In the genomic region with DNA sequence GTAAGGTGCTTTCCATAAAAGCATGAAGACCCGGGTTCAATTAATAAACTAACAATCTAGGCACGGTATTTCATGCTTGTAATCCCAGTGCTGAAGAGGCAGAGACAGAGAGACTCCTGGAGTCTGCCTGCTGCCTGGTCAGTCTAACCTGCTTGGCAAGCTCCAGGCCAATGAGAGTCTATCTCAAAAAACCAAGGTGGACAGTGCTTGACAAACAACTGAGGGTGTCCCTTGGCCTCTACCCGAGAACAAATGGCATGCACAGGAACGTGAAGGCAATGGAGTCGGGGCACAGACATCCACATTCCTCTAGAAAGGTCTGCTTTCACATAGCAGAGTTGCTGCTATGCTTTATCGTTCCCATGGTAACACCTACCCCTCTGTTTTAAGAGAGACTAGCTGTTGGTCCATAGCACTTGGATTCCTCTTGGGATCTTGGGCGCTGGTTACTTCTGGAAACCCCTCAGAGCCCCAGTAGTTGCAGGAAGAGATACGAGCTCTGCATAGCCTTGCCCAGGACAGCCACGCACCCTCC, we compare ENCODE assay signal across 10 mouse cellular contexts. TPM values are rescaled to one million over a fixed set of nuclear protein-coding genes. Genes with fewer than 3 reads are reported as not detected.
DNase-seq lines count a peak whose midpoint lies in the region; ATAC-seq and TF ChIP-seq lines count a peak whose summit lies in the region.
"Had no signal": no experiment of that assay in that cellular context is flagged by ENCODE, and none has a peak within 500 bp of the region (broad histone marks: within the 10 kb centered on the region; RNA-seq: fewer than 3 reads in every experiment).

No protein-coding gene starts in this region.

- peak overlapping the region; percentile 12; the same call in 1 of the 2 replicates for H3K9ac ChIP-seq in lung, embryonic 16.5 days (ENCODE audit: low read length)
- H3K9ac ChIP-seq in hindbrain, embryonic 13.5 days, result no peak overlapping the region
- H3K9ac ChIP-seq: liver, embryonic 14.5 days had no signal

- peaks cover 61% of the 10 kb centered on the region for H3K4me1 ChIP-seq in lung, embryonic 16.5 days (replicated peaks; ENCODE audit: control insufficient read depth, insufficient read depth, low read length)
- peaks cover 10% of the 10 kb centered on the region; the same call in 1 of the 2 replicates for H3K4me1 ChIP-seq in hindbrain, embryonic 13.5 days (replicated peaks)

- peak overlapping the region; percentile 26; the same call in 1 of the 2 replicates for H3K4me2 ChIP-seq in lung, embryonic 16.5 days (ENCODE audit: low read depth, low read length)
- H3K4me2 ChIP-seq in hindbrain, embryonic 13.5 days, result no peak overlapping the region
- peak overlapping the region; percentile 80 for H3K4me2 ChIP-seq in myocyte (ENCODE audit: low read depth)

- no peaks in the 10 kb centered on the region for H3K79me2 ChIP-seq in myocyte (ENCODE audit: control insufficient read depth, insufficient read depth)

- H3K4me3 ChIP-seq in lung, embryonic 16.5 days (ENCODE audit: low read length), result no peak overlapping the region
- H3K4me3 ChIP-seq in hindbrain, embryonic 13.5 days, result no peak overlapping the region
- no peak overlapping the region for H3K4me3 ChIP-seq in myocyte

- WGBS in lung, embryonic 16.5 days, result 22% methylated on average over 9 of the region's 9 CpGs
- 59% methylated on average over 9 of the region's 9 CpGs for WGBS in hindbrain, embryonic 13.5 days

- no peaks in the 10 kb centered on the region for H3K36me3 ChIP-seq in lung, embryonic 16.5 days (ENCODE audit: control insufficient read depth, insufficient read depth, low read length)
- H3K36me3 ChIP-seq in hindbrain, embryonic 13.5 days, result no peaks in the 10 kb centered on the region
- H3K36me3 ChIP-seq in myocyte (ENCODE audit: control insufficient read depth, insufficient read depth), result no peaks in the 10 kb centered on the region

- H3K27ac ChIP-seq in lung, embryonic 16.5 days (ENCODE audit: low read length), result peak overlapping the region; percentile 95
- H3K27ac ChIP-seq in hindbrain, embryonic 13.5 days, result peak overlapping the region; percentile 50; the same call in 1 of the 2 replicates
- H3K27ac ChIP-seq: liver, embryonic 14.5 days had no signal

- H3K9me3 ChIP-seq in lung, embryonic 16.5 days (ENCODE audit: control insufficient read depth, low read length), result no peaks in the 10 kb centered on the region
- no peaks in the 10 kb centered on the region for H3K9me3 ChIP-seq in hindbrain, embryonic 13.5 days

- no peak for TF ChIP-seq POLR2A in myocyte (IDR thresholded peaks at IDR 0.05; ENCODE audit: insufficient read length, low read depth)

- H3ac ChIP-seq in myocyte (ENCODE audit: control insufficient read depth, insufficient read length), result no peak overlapping the region

- no peaks in the 10 kb centered on the region for H3K27me3 ChIP-seq in lung, embryonic 16.5 days (ENCODE audit: control insufficient read depth, insufficient read depth, low read depth, low read length)
- H3K27me3 ChIP-seq in hindbrain, embryonic 13.5 days, result no peaks in the 10 kb centered on the region
- H3K27me3 ChIP-seq in myocyte (ENCODE audit: control insufficient read depth, insufficient read depth, insufficient read length), result no peaks in the 10 kb centered on the region

- ATAC-seq in lung, embryonic 16.5 days (ENCODE audit: low read depth), result no peak; the same call in 1 of the 2 replicates
- 0 out of 2 replicates have a peak, but pooled peaks have one; percentile 12 for ATAC-seq in hindbrain, embryonic 13.5 days (ENCODE audit: low FRiP score)
- no peak for ATAC-seq in erythroblast, adult 5-6 weeks (replicated peaks; ENCODE audit: low FRiP score, poor library complexity, severe bottlenecking)
- ATAC-seq: activated CD4-positive, CD25-positive, alpha-beta regulatory T cell, adult 4 months had no signal

- DNase-seq in embryo, embryonic 10 days (ENCODE audit: low spot score), result peak; percentile 45
- no peak for DNase-seq in embryo, embryonic 9.5 days (ENCODE audit: extremely low spot score)
- DNase-seq in lung, adult 18-20 months, result no peak
- DNase-seq in frontal cortex, postnatal 14 days (ENCODE audit: low spot score in 2 of 2), result no peak

TF ChIP-seq in myocyte, 11 proteins besides CTCF, POLR2A, EP300 and RAD21:
- TF ChIP-seq MYOD1 (IDR thresholded peaks at IDR 0.05; ENCODE audit: control insufficient read depth in 1 of 3, insufficient read length in 2 of 3, low read depth in 2 of 3) (no peak), SRF (IDR thresholded peaks at IDR 0.05; ENCODE audit: control insufficient read depth, insufficient read length, low read depth) (no peak), TCF3 (IDR thresholded peaks at IDR 0.05; ENCODE audit: insufficient read length, low read depth) (no peak), USF1 (IDR thresholded peaks at IDR 0.05; ENCODE audit: low read depth) (no peak), E2F4 (IDR thresholded peaks at IDR 0.05; ENCODE audit: insufficient read depth) (no peak), REST (IDR thresholded peaks at IDR 0.05; ENCODE audit: insufficient read depth, insufficient read length) (no peak), CEBPB (IDR thresholded peaks at IDR 0.05; ENCODE audit: insufficient read depth, poor library complexity, severe bottlenecking) (no peak), POLR2AphosphoS2 (IDR thresholded peaks at IDR 0.05; ENCODE audit: insufficient read length, low read depth) (no peak), MYOG (IDR thresholded peaks at IDR 0.05; ENCODE audit: control insufficient read depth in 1 of 3, insufficient read depth in 1 of 3, insufficient read length in 2 of 3, low read depth in 2 of 3) (no peak), TCF12 (IDR thresholded peaks at IDR 0.05; ENCODE audit: insufficient read depth, poor library complexity, severe bottlenecking) (no peak), MAX (IDR thresholded peaks at IDR 0.05; ENCODE audit: low read depth) (no peak)

RNA-seq across cellular contexts. Expression of gene Rock2, which starts 24.8 kb away (rescaled TPM):
- polyA plus RNA-seq in lung, embryonic 16.5 days (2015; fragmentation: Nextera tagmentation; extraction: Ambion mirVana), result 15.3 and 15.7 TPM in 2 replicates
- 15.1 and 15.5 TPM in 2 replicates for polyA plus RNA-seq in hindbrain, embryonic 13.5 days (2015; fragmentation: Nextera tagmentation; extraction: Ambion mirVana)
- polyA plus RNA-seq in myocyte (2012; fragmentation: generic; extraction: Trizol), result 14.4 TPM
- total RNA-seq in erythroblast, adult 5-6 weeks (2015; ENCODE audit: low replicate concordance), result 15.5 and 21.9 TPM in 2 replicates
- total RNA-seq in erythroblast, adult 5-6 weeks (2017; ENCODE audit: low replicate concordance), result 21.3 and 24.2 TPM in 2 replicates

RNA-seq across cellular contexts. Expression of gene E2f6, which starts 59.2 kb away (rescaled TPM):
- polyA plus RNA-seq in lung, embryonic 16.5 days (2015; fragmentation: Nextera tagmentation; extraction: Ambion mirVana), result 29.6 and 33.4 TPM in 2 replicates
- 35.5 and 37.5 TPM in 2 replicates for polyA plus RNA-seq in hindbrain, embryonic 13.5 days (2015; fragmentation: Nextera tagmentation; extraction: Ambion mirVana)
- polyA plus RNA-seq in myocyte (2012; fragmentation: generic; extraction: Trizol), result 16.2 TPM
- total RNA-seq in erythroblast, adult 5-6 weeks (2015; ENCODE audit: low replicate concordance), result 7.7 and 10.4 TPM in 2 replicates
- 6.1 and 12.4 TPM in 2 replicates for total RNA-seq in erythroblast, adult 5-6 weeks (2017; ENCODE audit: low replicate concordance)
